Mouse (Mus musculus) MEL (cell line): ENCODE results near the gene Cpeb2.

Experiments
- CTCF ChIP-seq, 3 experiments: IDR thresholded peaks in 2 of 3; conservative IDR thresholded peaks in 1 of 3; 2 replicates each; pipeline ENCODE4 v1.5.1; 2011 to 2012; ENCODE audit warnings: low read length in 3 of 3, low read depth in 2 of 3, mild to moderate bottlenecking in 2 of 3, improper control_type of control experiment in 1 of 3, inconsistent platforms in 1 of 3, mixed read lengths in 1 of 3, moderate library complexity in 1 of 3; ENCODE audit not compliant: control insufficient read depth in 1 of 3, insufficient read depth in 1 of 3, poor library complexity in 1 of 3, severe bottlenecking in 1 of 3
- ELF1 ChIP-seq: IDR thresholded peaks from 2 replicates; pipeline ENCODE4 v1.6.1; 2014; ENCODE audit warnings: low read depth, mild to moderate bottlenecking, inconsistent platforms, low read length, improper control_type of control experiment, moderate library complexity
- ETS1 ChIP-seq: IDR thresholded peaks from 2 replicates; pipeline ENCODE4 v1.6.1; 2012; ENCODE audit warnings: low read depth, mild to moderate bottlenecking, inconsistent platforms, low read length, improper control_type of control experiment, moderate library complexity
- MAFK ChIP-seq: IDR thresholded peaks from 2 replicates; pipeline ENCODE4 v1.6.1; 2011; ENCODE audit warnings: low read depth, mild to moderate bottlenecking, low read length, improper control_type of control experiment, borderline replicate concordance
- POLR2A ChIP-seq, 2 experiments: IDR thresholded peaks; 2 replicates each; pipeline ENCODE4 v1.6.1; 2011 to 2012; ENCODE audit warnings: low read length in 2 of 2, mild to moderate bottlenecking in 2 of 2, control low read depth in 1 of 2, improper control_type of control experiment in 1 of 2, low read depth in 1 of 2, moderate library complexity in 1 of 2; ENCODE audit not compliant: control insufficient read depth in 1 of 2, insufficient read depth in 1 of 2, poor library complexity in 1 of 2
- RAD21 ChIP-seq: IDR thresholded peaks from 2 replicates; pipeline ENCODE4 v1.6.1; 2011; ENCODE audit warnings: mild to moderate bottlenecking, low read depth, low read length, improper control_type of control experiment
- TCF12 ChIP-seq: IDR thresholded peaks from 2 replicates; pipeline ENCODE4 v1.6.1; 2014; ENCODE audit warnings: low read depth, mild to moderate bottlenecking, inconsistent platforms, low read length, improper control_type of control experiment, moderate library complexity
- UBTF ChIP-seq: IDR thresholded peaks from 2 replicates; pipeline ENCODE4 v1.6.1; 2012; ENCODE audit warnings: low read depth, mild to moderate bottlenecking, inconsistent platforms, low read length, improper control_type of control experiment, moderate library complexity, borderline replicate concordance; ENCODE audit not compliant: insufficient read depth
- ZKSCAN1 ChIP-seq: IDR thresholded peaks from 2 replicates; pipeline ENCODE4 v1.6.1; 2012; ENCODE audit warnings: low read depth, mild to moderate bottlenecking, inconsistent platforms, low read length, improper control_type of control experiment, moderate library complexity

DNA sequence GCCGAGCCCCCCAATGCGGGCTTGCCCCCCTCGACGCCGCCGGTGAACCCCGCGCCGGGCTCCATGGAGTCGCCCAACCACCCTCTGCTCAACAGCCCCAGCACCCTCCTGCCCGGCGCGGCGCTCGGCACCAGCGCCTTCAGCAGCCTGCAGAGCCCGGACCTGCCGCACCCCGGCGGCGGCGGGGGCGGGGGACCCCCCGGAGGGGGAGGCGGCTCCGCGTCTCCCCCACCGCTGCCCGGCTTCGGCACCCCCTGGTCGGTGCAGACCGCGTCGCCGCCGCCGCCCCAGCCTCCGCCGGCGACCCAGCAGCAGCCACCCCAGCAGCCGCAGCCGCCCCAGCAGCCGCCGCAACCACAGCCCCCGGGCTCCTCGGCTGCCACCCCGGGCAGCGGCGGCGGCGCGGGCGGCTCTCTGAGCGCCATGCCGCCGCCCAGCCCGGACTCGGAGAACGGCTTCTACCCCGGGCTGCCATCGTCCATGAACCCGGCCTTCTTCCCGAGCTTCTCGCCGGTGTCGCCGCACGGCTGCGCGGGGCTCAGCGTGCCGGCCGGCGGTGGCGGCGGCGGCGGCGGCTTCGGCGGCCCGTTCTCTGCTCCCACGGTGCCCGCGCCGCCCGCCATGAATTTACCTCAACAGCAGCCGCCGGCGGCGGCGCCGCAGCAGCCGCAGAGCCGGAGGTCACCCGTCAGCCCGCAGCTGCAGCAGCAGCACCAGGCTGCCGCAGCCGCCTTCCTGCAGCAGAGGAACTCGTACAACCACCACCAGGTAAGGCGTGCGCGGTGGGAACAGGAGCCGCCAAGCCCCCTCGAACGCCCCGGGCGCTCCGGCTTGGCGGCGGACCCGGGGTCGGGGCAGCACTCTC lies 1.6 kb downstream of the Cpeb2 start:
- TF ChIP-seq ELF1: no peak
- no peak for TF ChIP-seq POLR2A (IDR thresholded peaks at IDR 0.05; ENCODE audit: control insufficient read depth in 1 of 2, insufficient read depth in 1 of 2, low read depth in 1 of 2, low read length in 2 of 2, poor library complexity in 1 of 2)
- no peak for TF ChIP-seq CTCF (IDR thresholded peaks at IDR 0.05 in 2 of 3, conservative IDR thresholded peaks at IDR 0.05 in 1 of 3; ENCODE audit: control insufficient read depth in 1 of 3, insufficient read depth in 1 of 3, low read depth in 2 of 3, low read length in 3 of 3, poor library complexity in 1 of 3, severe bottlenecking in 1 of 3)
- TF ChIP-seq MAFK: no peak
- TF ChIP-seq ZKSCAN1: no peak
- no peak for TF ChIP-seq ETS1
- no peak for TF ChIP-seq TCF12
- TF ChIP-seq UBTF: peak; percentile 87
- TF ChIP-seq RAD21: no peak
